23 mouse cellular contexts compared by ENCODE assay signal in genomic region chr6:119062695-119063094, GRCm38 (mm10).
A peak's percentile ranks its signal among the peaks of the same experiment; 100 is the strongest.
DNase-seq lines count a peak whose midpoint lies in the region; ATAC-seq and TF ChIP-seq lines count a peak whose summit lies in the region.
"Had no signal": no experiment of that assay in that cellular context is flagged by ENCODE, and none has a peak within 500 bp of the region (broad histone marks: within the 10 kb centered on the region; RNA-seq: fewer than 3 reads in every experiment).

No protein-coding gene starts in this region.

- ATAC-seq in heart, embryonic 16.5 days (replicated peaks; ENCODE audit: extremely low read depth, insufficient read depth, low FRiP score) = no peak
- ATAC-seq in midbrain, embryonic 11.5 days (ENCODE audit: low FRiP score) = no peak
- no peak for ATAC-seq in midbrain, postnatal 0 days (ENCODE audit: low FRiP score)
- no peak for ATAC-seq in megakaryocyte, adult 5-6 weeks (ENCODE audit: poor library complexity, severe bottlenecking)
- ATAC-seq: CD4-positive, CD25-positive, alpha-beta regulatory T cell, adult 4 months; forebrain, embryonic 13.5 days; forebrain, embryonic 16.5 days; hindbrain, postnatal 0 days; inflammation-experienced regulatory T-cells, adult 6 months; intestine, embryonic 16.5 days had no signal

- peaks cover 91% of the 10 kb centered on the region for H3K4me1 ChIP-seq in heart, embryonic 10.5 days
- peaks cover 78% of the 10 kb centered on the region for H3K4me1 ChIP-seq in heart, embryonic 16.5 days (ENCODE audit: control insufficient read depth, insufficient read depth, low read length)
- peaks cover 4% of the 10 kb centered on the region; the same call in 1 of the 2 replicates for H3K4me1 ChIP-seq in midbrain, embryonic 11.5 days (ENCODE audit: control insufficient read depth, insufficient read depth, low read length)
- peaks cover 2% of the 10 kb centered on the region; the same call in 1 of the 2 replicates for H3K4me1 ChIP-seq in midbrain, postnatal 0 days (ENCODE audit: insufficient read depth, low read length)

- no peak for TF ChIP-seq CTCF in midbrain, postnatal 0 days (IDR thresholded peaks at IDR 0.05)

- no peaks in the 10 kb centered on the region for H3K9me3 ChIP-seq in heart, embryonic 10.5 days
- no peaks in the 10 kb centered on the region for H3K9me3 ChIP-seq in heart, embryonic 16.5 days (replicated peaks; ENCODE audit: control insufficient read depth, low read length)
- H3K9me3 ChIP-seq in midbrain, embryonic 11.5 days (ENCODE audit: control insufficient read depth, low read length) = no peaks in the 10 kb centered on the region
- H3K9me3 ChIP-seq in midbrain, postnatal 0 days (ENCODE audit: low read length) = no peaks in the 10 kb centered on the region
- H3K9me3 ChIP-seq: forebrain, embryonic 10.5 days; forebrain, embryonic 13.5 days; heart, embryonic 15.5 days had no signal

- no peaks in the 10 kb centered on the region for H3K27me3 ChIP-seq in heart, embryonic 10.5 days (ENCODE audit: insufficient read depth, poor library complexity, severe bottlenecking)
- H3K27me3 ChIP-seq in heart, embryonic 16.5 days (ENCODE audit: control insufficient read depth, insufficient read depth, low read length) = no peaks in the 10 kb centered on the region
- H3K27me3 ChIP-seq in midbrain, embryonic 11.5 days (ENCODE audit: control insufficient read depth, insufficient read depth, low read length) = no peaks in the 10 kb centered on the region
- no peaks in the 10 kb centered on the region for H3K27me3 ChIP-seq in midbrain, postnatal 0 days (ENCODE audit: insufficient read depth, low read length)
- H3K27me3 ChIP-seq: forebrain, embryonic 13.5 days; heart, embryonic 15.5 days had no signal

- H3K27ac ChIP-seq in heart, embryonic 10.5 days = peak overlapping the region; percentile 36; the same call in 1 of the 2 replicates
- H3K27ac ChIP-seq in heart, embryonic 16.5 days (ENCODE audit: low read length) = peak overlapping the region; percentile 43
- no peak overlapping the region for H3K27ac ChIP-seq in midbrain, embryonic 11.5 days (ENCODE audit: low read depth, low read length)
- H3K27ac ChIP-seq in midbrain, postnatal 0 days (ENCODE audit: low read depth, low read length) = no peak overlapping the region
- H3K27ac ChIP-seq: forebrain, embryonic 10.5 days; forebrain, embryonic 13.5 days; heart, embryonic 15.5 days; hindbrain, embryonic 14.5 days; hindbrain, postnatal 0 days had no signal

- H3K36me3 ChIP-seq in heart, embryonic 10.5 days = no peaks in the 10 kb centered on the region
- no peaks in the 10 kb centered on the region for H3K36me3 ChIP-seq in heart, embryonic 16.5 days (ENCODE audit: control insufficient read depth, insufficient read depth)
- H3K36me3 ChIP-seq in midbrain, embryonic 11.5 days (ENCODE audit: control insufficient read depth, insufficient read depth, low read length) = no peaks in the 10 kb centered on the region
- no peaks in the 10 kb centered on the region for H3K36me3 ChIP-seq in midbrain, postnatal 0 days (ENCODE audit: insufficient read depth, low read length)
- H3K36me3 ChIP-seq: forebrain, embryonic 10.5 days; heart, embryonic 15.5 days had no signal

- H3K4me2 ChIP-seq in heart, embryonic 16.5 days (ENCODE audit: low read depth, low read length) = no peak overlapping the region
- H3K4me2 ChIP-seq in midbrain, embryonic 11.5 days = no peak overlapping the region
- no peak overlapping the region for H3K4me2 ChIP-seq in midbrain, postnatal 0 days (ENCODE audit: low read depth, low read length, poor library complexity, severe bottlenecking)
- H3K4me2 ChIP-seq: forebrain, embryonic 13.5 days; heart, embryonic 15.5 days; hindbrain, embryonic 14.5 days had no signal

- no peak overlapping the region for H3K4me3 ChIP-seq in heart, embryonic 10.5 days
- no peak overlapping the region for H3K4me3 ChIP-seq in heart, embryonic 16.5 days (ENCODE audit: low read length)
- no peak overlapping the region for H3K4me3 ChIP-seq in midbrain, embryonic 11.5 days (ENCODE audit: low read depth, low read length)
- H3K4me3 ChIP-seq in midbrain, postnatal 0 days (ENCODE audit: low read depth, low read length) = no peak overlapping the region
- H3K4me3 ChIP-seq: forebrain, embryonic 10.5 days; forebrain, embryonic 13.5 days; heart, embryonic 15.5 days had no signal

- no peak for DNase-seq in heart, embryonic 10.5 days (ENCODE audit: low spot score)
- no peak for DNase-seq in heart, postnatal 36 days
- DNase-seq in heart, postnatal 4 days = no peak
- DNase-seq in midbrain, embryonic 11.5 days (ENCODE audit: low spot score, missing footprints) = peak; percentile 69
- DNase-seq in midbrain, postnatal 0 days (ENCODE audit: low spot score) = no peak
- DNase-seq: adrenal gland, adult 2 months; adrenal gland, postnatal 14 days; cerebellum, adult 11 months; cerebellum, adult 8-10 months; cerebellum, postnatal 10 days; gastrocnemius, postnatal 25 days; kidney, adult 18-20 months had no signal

- intact Hi-C loops in heart, postnatal 36 days (cut with DNase I) = no loop called here

- H3K9ac ChIP-seq in heart, embryonic 16.5 days (ENCODE audit: low read length) = peak overlapping the region; percentile 22; the same call in 1 of the 2 replicates
- no peak overlapping the region for H3K9ac ChIP-seq in midbrain, embryonic 11.5 days (ENCODE audit: low read length)
- H3K9ac ChIP-seq in midbrain, postnatal 0 days (replicated peaks; ENCODE audit: low read length, poor library complexity, severe bottlenecking) = no peak overlapping the region
- H3K9ac ChIP-seq: forebrain, embryonic 13.5 days; heart, embryonic 15.5 days; hindbrain, embryonic 14.5 days had no signal

Comparison
In these comparisons a context has a peak if more than half of its experiments do, and no peak if none do; other contexts are left out.
1. H3K27ac ChIP-seq: peak in heart, embryonic 10.5 days (single experiment) and heart, embryonic 16.5 days (single experiment); none in midbrain, embryonic 11.5 days (single experiment) and midbrain, postnatal 0 days (single experiment).